Mouse (Mus musculus) heart, embryonic 11.5 days (tissue): ENCODE measurements around the gene Slc22a5. TPM values are rescaled to one million over a fixed set of nuclear protein-coding genes. Genes with fewer than 3 reads are reported as not detected.

Experiments
- ATAC-seq: fragments of 200-750 bp; cut with Nextera tagmentation; replicated peaks from 2 replicates; pipeline ENCODE4 v1.8.0; 2017; ENCODE audit warnings: moderate library complexity; ENCODE audit not compliant: insufficient number of reproducible peaks, low FRiP score, low TSS enrichment
- H3K27ac ChIP-seq: fragments of 300-500 bp; sonication (generic); 2 replicates; pipeline ENCODE4 v1.5.1; 2014; ENCODE audit warnings: mild to moderate bottlenecking, low read depth, low read length
- H3K27me3 ChIP-seq: fragments of 300-500 bp; sonication (generic); 2 replicates; pipeline ENCODE4 v1.6.1; 2014; ENCODE audit warnings: mild to moderate bottlenecking, low read length, mixed read lengths; ENCODE audit not compliant: control insufficient read depth, insufficient read depth
- H3K36me3 ChIP-seq: fragments of 300-500 bp; sonication (generic); 2 replicates; pipeline ENCODE4 v1.6.1; 2014; ENCODE audit warnings: mild to moderate bottlenecking, low read length, moderate library complexity, mixed read lengths; ENCODE audit not compliant: control insufficient read depth, insufficient read depth
- H3K4me1 ChIP-seq: fragments of 300-500 bp; sonication (generic); 2 replicates; pipeline ENCODE4 v1.6.1; 2014; ENCODE audit warnings: low read length; ENCODE audit not compliant: control insufficient read depth, insufficient read depth
- H3K4me2 ChIP-seq: fragments of 300-500 bp; sonication (generic); 2 replicates; pipeline ENCODE4 v1.6.1; 2014; ENCODE audit warnings: mild to moderate bottlenecking, moderate library complexity
- H3K4me3 ChIP-seq: fragments of 300-500 bp; sonication (generic); 2 replicates; pipeline ENCODE4 v1.5.1; 2014; ENCODE audit warnings: low read depth, low read length
- H3K9ac ChIP-seq: fragments of 300-500 bp; sonication (generic); 2 replicates; pipeline ENCODE4 v1.6.1; 2014; ENCODE audit warnings: mild to moderate bottlenecking, low read depth, low read length, moderate library complexity
- H3K9me3 ChIP-seq: fragments of 300-500 bp; sonication (generic); replicated peaks from 2 replicates; pipeline ENCODE4 v1.6.1; 2016; ENCODE audit warnings: low read length; ENCODE audit not compliant: control insufficient read depth
- WGBS: fragments of 180-500 bp; shearing (Covaris S2); extraction: QIAGEN DNeasy Blood & Tissue Kit; methylation state at CpG from one replicate; pipeline ENCODE4 v1.1.7; 2014; ENCODE audit not compliant: insufficient replicate concordance; 5-methylcytosine and 5-hydroxymethylcytosine counted together
- polyA plus RNA-seq: library from polyadenylated mRNA; unstranded; fragments of >200 nt; fragmentation: Nextera tagmentation; extraction: Ambion mirVana; gene quantifications from 2 replicates; pipeline ENCODE4 v1.2.1, GENCODE M21; 2014

Slc22a5 gene
- polyA plus RNA-seq, 1 experiment from 2014 or later = 8.1 TPM

DNA sequence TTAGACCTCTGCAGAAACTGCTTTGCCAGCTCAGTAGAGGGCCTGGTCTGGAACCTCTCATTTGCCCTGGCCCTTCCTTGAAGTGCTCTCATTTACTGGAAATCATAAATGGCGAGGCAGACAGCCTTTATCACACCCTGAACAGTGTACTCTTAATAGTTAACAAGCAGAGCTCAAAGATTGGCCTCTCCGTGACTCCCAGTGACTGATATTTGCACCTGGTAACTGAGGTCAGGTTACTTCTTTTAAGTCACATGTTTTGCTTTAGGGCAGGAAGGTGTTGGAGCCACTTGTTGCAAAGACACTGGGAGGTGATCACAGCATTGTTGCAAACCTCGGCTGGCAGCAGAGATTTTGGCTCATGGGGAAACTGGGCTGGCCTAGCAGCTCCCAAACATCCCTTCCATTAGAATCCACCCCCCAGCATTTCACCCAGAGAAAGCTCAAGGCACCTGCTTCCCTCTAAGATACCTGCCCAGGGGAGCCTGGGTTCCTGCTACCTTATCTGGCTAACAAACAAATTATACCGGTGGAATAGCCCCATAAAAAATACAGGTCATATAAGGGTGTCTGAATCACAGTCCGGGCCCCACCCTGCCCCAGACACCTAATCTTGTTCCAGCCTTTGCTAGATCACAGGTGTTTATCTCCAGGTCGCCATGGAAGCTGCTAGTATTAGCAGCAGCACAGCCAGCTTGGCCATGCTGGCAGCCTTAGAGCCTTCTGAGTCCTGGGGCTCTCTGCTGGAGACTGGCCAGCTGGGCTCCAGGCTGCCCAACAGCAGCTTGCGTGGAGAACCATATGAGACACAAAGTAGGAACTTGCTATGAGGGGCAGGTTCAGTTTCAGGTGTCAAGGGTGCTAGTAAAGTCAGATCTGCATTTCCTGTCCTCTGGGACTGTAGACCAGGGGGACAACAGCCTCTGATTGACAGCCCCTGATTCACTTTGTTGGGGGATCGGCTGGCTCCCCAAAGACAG lies 51.5 kb downstream of the Slc22a5 start:
- Histone ChIP-seq H3K4me2 (no peak overlapping the region), H3K27me3 (peaks cover 4% of the 10 kb centered on the region), H3K36me3 (no peaks in the 10 kb centered on the region), H3K4me1 (peaks cover 8% of the 10 kb centered on the region; the same call in 1 of the 2 replicates), H3K4me3 (no peak overlapping the region), H3K9ac (no peak overlapping the region), H3K9me3 (no peaks in the 10 kb centered on the region), H3K27ac (no peak overlapping the region)
- 42% methylated on average over 8 of the region's 8 CpGs for WGBS
- no peak for ATAC-seq

DNA sequence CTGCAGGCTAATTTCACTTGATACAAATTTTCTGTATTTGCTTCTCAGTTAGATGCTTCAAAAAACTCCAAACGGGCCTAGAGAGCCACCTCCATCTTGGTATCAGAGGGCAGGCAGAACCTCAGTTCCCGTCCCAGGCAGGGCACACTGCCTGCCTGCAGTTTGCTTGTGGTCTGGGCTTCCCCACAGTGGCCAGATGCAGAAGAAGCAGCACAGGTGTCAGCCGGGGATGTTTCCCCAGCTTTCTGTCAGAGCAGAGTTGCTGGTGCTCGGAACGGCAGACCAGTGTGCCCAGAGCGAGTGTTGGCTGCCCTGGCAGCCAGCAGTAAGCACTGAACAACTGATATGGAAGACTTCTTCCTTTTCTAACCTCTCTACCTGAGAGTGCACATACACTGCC lies 52.3 kb downstream of the Slc22a5 start:
- peaks cover 4% of the 10 kb centered on the region for H3K27me3 ChIP-seq
- H3K36me3 ChIP-seq = no peaks in the 10 kb centered on the region
- 72% methylated on average over 6 of the region's 6 CpGs for WGBS
- H3K27ac ChIP-seq = no peak overlapping the region
- ATAC-seq = no peak
- H3K4me2 ChIP-seq = no peak overlapping the region
- H3K4me1 ChIP-seq = peaks cover 8% of the 10 kb centered on the region; the same call in 1 of the 2 replicates
- H3K9me3 ChIP-seq = no peaks in the 10 kb centered on the region
- no peak overlapping the region for H3K4me3 ChIP-seq
- H3K9ac ChIP-seq = no peak overlapping the region

DNA sequence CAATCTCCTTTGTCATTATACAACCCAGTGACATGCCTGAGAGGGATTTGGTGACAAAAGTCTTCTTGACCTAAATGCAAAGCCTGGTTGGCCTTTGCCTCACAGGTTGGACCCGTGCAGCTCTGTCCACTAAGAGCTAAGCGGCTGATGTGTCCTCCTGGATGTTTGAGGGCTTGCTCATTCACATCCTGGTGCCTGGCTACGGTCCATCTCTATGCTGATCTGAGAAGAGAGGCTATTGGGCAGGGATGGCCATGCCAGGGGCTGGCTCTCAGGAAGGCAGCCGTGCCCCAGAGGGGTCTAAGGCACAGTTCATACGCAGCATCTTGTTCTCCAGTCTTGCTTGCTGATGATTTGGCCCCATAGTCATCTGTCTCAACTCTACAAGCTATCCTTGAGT lies 53.7 kb downstream of the Slc22a5 start:
- ATAC-seq = no peak
- 73% methylated on average over 5 of the region's 5 CpGs for WGBS
- H3K4me2 ChIP-seq = no peak overlapping the region
- peaks cover 4% of the 10 kb centered on the region for H3K27me3 ChIP-seq
- H3K4me3 ChIP-seq = no peak overlapping the region
- no peak overlapping the region for H3K9ac ChIP-seq
- H3K36me3 ChIP-seq = no peaks in the 10 kb centered on the region
- H3K27ac ChIP-seq = no peak overlapping the region
- peaks cover 8% of the 10 kb centered on the region; the same call in 1 of the 2 replicates for H3K4me1 ChIP-seq
- H3K9me3 ChIP-seq = no peaks in the 10 kb centered on the region

DNA sequence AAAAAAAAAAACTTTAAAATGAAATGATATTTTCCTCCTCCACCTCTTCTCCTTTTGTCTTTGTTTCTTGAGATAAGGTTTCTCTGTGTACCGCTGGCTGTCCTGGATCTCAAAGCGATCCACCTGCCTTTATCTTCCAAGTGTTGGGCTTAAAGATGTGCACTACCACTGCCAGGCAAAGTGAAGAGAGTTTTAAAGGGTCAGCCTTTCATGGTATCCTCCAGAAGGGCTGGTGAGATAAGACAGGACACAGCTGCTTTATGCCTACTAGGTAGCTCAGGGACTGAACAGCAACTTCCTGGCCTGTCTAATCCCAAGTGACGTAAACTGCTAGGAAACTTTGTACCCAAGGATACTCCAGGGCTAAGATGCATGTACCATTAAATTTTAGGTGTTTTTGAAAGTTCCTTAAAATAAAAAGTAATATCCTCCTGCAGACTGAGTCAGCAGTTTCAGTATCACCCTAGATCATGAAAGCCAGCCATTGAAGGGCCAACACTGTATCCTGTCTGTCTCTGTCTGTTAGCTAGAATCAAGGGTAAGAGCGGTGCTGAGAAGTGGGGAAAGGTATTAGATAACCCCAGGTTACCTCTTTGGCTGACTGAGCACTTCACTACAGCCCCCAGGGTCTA lies 56.0 kb downstream of the Slc22a5 start:
- ATAC-seq = no peak
- Histone ChIP-seq H3K9me3 (no peaks in the 10 kb centered on the region), H3K4me3 (no peak overlapping the region), H3K27me3 (no peaks in the 10 kb centered on the region; the same call in 1 of the 2 replicates), H3K4me2 (no peak overlapping the region), H3K4me1 (peaks cover 8% of the 10 kb centered on the region; the same call in 1 of the 2 replicates), H3K9ac (no peak overlapping the region), H3K36me3 (no peaks in the 10 kb centered on the region), H3K27ac (no peak overlapping the region)
- WGBS = 25% methylated on average over 4 of the region's 4 CpGs

DNA sequence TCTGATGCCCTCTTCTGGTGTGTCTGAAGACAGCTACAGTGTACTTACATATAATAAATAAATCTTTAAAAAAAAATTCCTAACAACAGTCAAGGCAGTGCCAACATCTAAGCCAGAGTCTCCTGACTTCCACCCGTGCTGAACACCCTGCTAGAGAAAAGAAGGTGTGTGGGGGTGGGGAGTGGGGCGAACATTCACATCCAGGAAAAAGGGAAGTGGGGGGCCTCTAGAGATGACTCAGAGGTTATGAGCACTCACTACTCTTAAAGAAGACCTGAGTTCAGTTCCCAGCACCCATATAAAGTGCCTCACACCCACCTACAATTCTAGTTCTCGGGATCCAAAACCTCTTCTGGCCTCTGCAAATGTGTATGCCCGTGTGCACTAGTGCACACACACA lies 66.1 kb downstream of the Slc22a5 start:
- Histone ChIP-seq H3K4me3 (no peak overlapping the region), H3K9ac (no peak overlapping the region), H3K4me1 (no peaks in the 10 kb centered on the region), H3K27ac (no peak overlapping the region), H3K27me3 (no peaks in the 10 kb centered on the region), H3K9me3 (0 out of 2 replicates have a peak, but pooled peaks cover 3% of the 10 kb centered on the region), H3K36me3 (no peaks in the 10 kb centered on the region), H3K4me2 (no peak overlapping the region)
- ATAC-seq = no peak
- WGBS = 75% methylated on average over 4 of the region's 4 CpGs

DNA sequence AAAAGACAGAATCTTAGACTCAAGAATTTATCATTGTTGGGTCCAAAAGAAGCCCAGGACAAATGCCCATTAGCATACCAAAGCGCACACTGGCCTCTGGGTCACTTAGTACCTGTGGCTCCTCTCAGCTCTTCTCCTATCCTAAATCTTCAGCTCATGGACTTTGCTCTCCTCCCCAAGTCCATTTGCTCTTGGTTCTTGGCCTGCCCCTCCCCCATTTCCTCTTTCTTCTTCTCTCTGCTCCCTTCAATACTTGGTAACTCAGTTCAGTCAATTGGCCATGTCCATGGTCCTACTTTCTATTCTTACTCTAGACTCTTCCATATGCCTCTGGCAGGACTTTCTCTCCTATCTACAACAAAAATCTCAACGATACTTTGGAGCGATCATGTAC lies 69.5 kb downstream of the Slc22a5 start:
- Histone ChIP-seq H3K36me3 (no peaks in the 10 kb centered on the region), H3K4me2 (no peak overlapping the region), H3K4me1 (no peaks in the 10 kb centered on the region), H3K9me3 (no peaks in the 10 kb centered on the region), H3K27me3 (no peaks in the 10 kb centered on the region), H3K4me3 (no peak overlapping the region), H3K27ac (no peak overlapping the region), H3K9ac (no peak overlapping the region)
- WGBS = 88% methylated on average over 3 of the region's 3 CpGs
- ATAC-seq = no peak

DNA sequence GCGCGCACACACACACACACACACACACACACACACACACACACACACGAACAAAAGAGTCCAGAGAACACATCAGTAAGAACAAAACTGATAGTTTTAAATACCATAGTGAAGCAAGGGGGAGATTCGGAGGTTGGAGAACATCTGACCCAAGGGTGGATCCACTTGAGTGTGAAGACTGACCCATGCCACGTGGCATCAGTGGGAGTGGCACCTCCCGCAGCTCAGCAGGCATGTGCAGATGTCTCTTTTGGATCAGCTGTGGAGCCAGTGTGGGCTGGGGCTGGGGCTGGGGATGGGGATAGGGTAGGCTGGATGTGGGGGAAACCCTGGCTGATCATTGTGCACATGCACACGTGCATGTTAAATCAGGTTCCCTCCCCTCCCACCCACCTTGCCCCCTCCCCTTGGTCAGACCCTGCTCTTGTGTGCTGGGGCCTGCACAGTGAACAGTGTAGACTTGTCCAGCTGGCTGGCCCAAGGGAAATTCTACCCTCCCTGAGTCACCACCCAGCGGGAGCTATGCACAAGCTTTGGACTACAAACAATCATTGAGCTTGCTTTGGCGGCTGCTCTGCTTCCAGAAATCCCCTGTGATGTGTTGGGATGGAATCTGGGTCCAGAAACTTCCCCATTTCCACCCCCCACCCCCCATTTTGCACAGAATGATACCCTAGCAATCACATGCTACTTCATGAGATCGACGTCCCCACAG lies 70.1 kb downstream of the Slc22a5 start:
- Histone ChIP-seq H3K27ac (no peak overlapping the region), H3K4me2 (no peak overlapping the region), H3K9ac (no peak overlapping the region), H3K36me3 (no peaks in the 10 kb centered on the region), H3K9me3 (no peaks in the 10 kb centered on the region), H3K4me1 (no peaks in the 10 kb centered on the region), H3K4me3 (no peak overlapping the region), H3K27me3 (no peaks in the 10 kb centered on the region)
- no peak for ATAC-seq
- 84% methylated on average over 11 of the region's 11 CpGs for WGBS

DNA sequence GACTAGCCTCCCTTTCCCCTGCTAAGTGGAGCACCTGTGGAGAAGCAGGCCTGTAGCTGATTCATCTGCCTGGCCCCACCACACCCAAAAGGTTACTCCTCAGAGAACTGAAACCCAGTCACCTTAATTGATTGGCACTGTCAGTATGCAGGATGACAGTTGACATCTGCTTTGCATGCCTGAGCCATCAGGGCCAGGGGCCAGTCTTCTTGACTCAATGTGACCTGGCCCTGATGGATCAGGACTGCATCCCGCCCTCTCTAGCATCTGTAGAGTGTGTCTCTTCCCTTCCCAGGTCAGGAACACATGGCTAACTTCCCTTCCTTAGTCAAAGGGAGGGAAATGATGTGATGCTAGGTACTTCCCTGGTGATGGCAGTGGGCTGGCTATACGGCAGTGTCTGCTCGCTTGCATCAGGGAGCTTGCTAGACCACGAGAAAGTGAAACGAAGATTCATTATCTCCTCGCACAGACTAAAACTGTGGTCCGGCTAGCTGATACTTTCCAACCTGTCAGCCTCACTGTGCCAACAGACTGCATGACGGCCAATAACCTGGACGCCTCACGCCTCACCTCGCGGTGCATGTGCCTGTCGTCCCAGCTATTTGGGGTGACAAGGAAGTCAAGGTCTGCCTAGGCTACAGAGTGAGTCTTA lies 70.8 kb downstream of the Slc22a5 start:
- H3K9me3 ChIP-seq = no peaks in the 10 kb centered on the region
- no peaks in the 10 kb centered on the region for H3K27me3 ChIP-seq
- H3K9ac ChIP-seq = no peak overlapping the region
- no peak for ATAC-seq
- no peak overlapping the region for H3K27ac ChIP-seq
- H3K4me3 ChIP-seq = no peak overlapping the region
- no peak overlapping the region for H3K4me2 ChIP-seq
- no peaks in the 10 kb centered on the region for H3K4me1 ChIP-seq
- H3K36me3 ChIP-seq = no peaks in the 10 kb centered on the region
- WGBS = 75% methylated on average over 13 of the region's 13 CpGs
